Mouse (Mus musculus) liver, embryonic 11.5 days (tissue): ENCODE results near the gene Lmf2. TPM values are rescaled to one million over a fixed set of nuclear protein-coding genes. Genes with fewer than 3 reads are reported as not detected.

Experiments
- ATAC-seq: fragments of 200-750 bp; cut with Nextera tagmentation; replicated peaks from 2 replicates; pipeline ENCODE4 v1.8.0; 2017; ENCODE audit warnings: moderate number of reproducible peaks, mild to moderate bottlenecking, moderate TSS enrichment, moderate library complexity; ENCODE audit not compliant: low FRiP score
- DNase-seq: peaks from one replicate; pipeline ENCODE4 v3.0.0-alpha.2; 2017; ENCODE audit warnings: low spot score
- H3K27ac ChIP-seq: fragments of 300-500 bp; sonication (generic); 2 replicates; pipeline ENCODE4 v1.5.1; 2014; ENCODE audit warnings: mild to moderate bottlenecking, low read depth, low read length, control low read depth
- H3K27me3 ChIP-seq: fragments of 300-500 bp; sonication (generic); replicated peaks from 2 replicates; pipeline ENCODE4 v1.6.1; 2014; ENCODE audit warnings: low read length, mixed read lengths; ENCODE audit not compliant: control insufficient read depth, insufficient read depth
- H3K36me3 ChIP-seq: fragments of 300-500 bp; sonication (generic); 2 replicates; pipeline ENCODE4 v1.6.1; 2014; ENCODE audit warnings: mild to moderate bottlenecking, low read length, moderate library complexity, mixed read lengths; ENCODE audit not compliant: control insufficient read depth, insufficient read depth
- H3K4me1 ChIP-seq: fragments of 300-500 bp; sonication (generic); replicated peaks from 2 replicates; pipeline ENCODE4 v1.6.1; 2014; ENCODE audit warnings: low read length, mixed read lengths; ENCODE audit not compliant: control insufficient read depth, insufficient read depth
- H3K4me2 ChIP-seq: fragments of 300-500 bp; sonication (generic); 2 replicates; pipeline ENCODE4 v1.6.1; 2014; ENCODE audit warnings: mild to moderate bottlenecking, control low read depth, moderate library complexity
- H3K4me3 ChIP-seq: fragments of 300-500 bp; sonication (generic); 2 replicates; pipeline ENCODE4 v1.5.1; 2014; ENCODE audit warnings: low read depth, low read length, control low read depth
- H3K9ac ChIP-seq: fragments of 300-500 bp; sonication (generic); 2 replicates; pipeline ENCODE4 v1.6.1; 2014; ENCODE audit warnings: low read depth, low read length, control low read depth
- H3K9me3 ChIP-seq: fragments of 300-500 bp; sonication (generic); 2 replicates; pipeline ENCODE4 v1.6.1; 2016; ENCODE audit warnings: low read length, inconsistent platforms, mixed read lengths; ENCODE audit not compliant: control insufficient read depth
- WGBS: fragments of 180-500 bp; shearing (Covaris S2); extraction: QIAGEN DNeasy Blood & Tissue Kit; methylation state at CpG from one replicate; pipeline ENCODE4 v1.1.7; 2014; 5-methylcytosine and 5-hydroxymethylcytosine counted together
- polyA plus RNA-seq: library from polyadenylated mRNA; unstranded; fragments of >200 nt; fragmentation: Nextera tagmentation; extraction: Ambion mirVana; gene quantifications from 2 replicates; pipeline ENCODE4 v1.2.1, GENCODE M21; 2014

Lmf2 gene
- polyA plus RNA-seq, 1 experiment from 2014 or later = 44.1 TPM

DNA sequence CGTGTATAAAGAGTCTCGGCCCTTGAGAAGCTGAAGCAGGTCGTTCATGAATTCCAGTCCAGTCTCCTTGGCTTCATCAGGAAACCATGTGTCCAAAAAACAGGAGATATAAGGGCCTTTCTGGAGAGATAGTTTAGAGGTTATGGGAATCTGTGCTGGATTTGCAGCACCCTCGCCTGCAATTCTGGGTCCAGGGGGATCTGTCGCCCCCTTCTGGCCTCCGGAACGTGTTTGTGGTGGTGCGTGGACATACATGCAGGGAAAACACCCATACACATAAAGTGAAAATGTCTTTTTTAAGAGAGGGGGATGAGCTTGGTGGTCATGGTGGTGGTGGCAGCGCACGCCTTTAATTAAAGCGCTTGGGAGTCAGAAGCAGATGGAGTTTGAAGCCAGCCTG is 39.3 kb downstream of the Lmf2 start:
- H3K4me2 ChIP-seq = peak overlapping the region; percentile 88

DNA sequence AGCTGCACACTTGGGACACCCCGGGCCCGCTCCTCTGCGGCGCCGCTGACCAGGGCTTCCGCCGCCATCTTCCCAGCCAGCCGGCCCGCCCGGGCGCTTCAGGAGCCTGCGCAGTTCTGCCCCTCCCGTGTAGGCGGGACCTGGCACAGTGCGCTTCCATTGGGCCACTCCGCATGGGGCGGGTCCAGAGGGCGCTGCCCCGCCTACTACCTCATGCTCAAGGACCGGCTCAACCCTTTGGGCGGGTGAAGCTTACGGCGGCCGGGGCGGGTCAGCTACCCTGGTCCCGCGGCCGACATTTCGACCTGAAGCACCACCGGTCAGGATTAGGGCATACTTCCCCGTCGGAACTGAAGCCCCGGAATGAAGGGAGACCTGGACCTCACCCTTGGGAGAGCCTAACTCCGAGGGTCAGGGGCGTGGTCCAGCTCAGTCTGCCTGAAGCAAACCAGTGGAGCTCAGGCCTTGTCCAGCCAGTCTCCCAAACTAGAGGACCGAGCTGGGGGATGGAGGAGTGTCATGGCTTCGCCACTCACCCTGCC is 40.2 kb downstream of the Lmf2 start, which contains the start of gene Sbf1:
Sbf1 (minus strand) TSS at position 122 of the 542 bp plus-strand sequence.
- WGBS = 1% methylated on average over 37 of the region's 37 CpGs
- Histone ChIP-seq H3K9ac (peak within 1 kb of the TSS; percentile 85), H3K4me1 (peaks cover 17% of the 10 kb centered on the region), H3K4me2 (peak within 1 kb of the TSS; percentile 88), H3K36me3 (no peaks in the 10 kb centered on the region), H3K9me3 (no peaks in the 10 kb centered on the region), H3K27me3 (no peaks in the 10 kb centered on the region), H3K4me3 (peak within 1 kb of the TSS; percentile 98), H3K27ac (peak within 1 kb of the TSS; percentile 45)
- ATAC-seq (peak; percentile 99), DNase-seq (peak; percentile 96)

More for the DNA sequence above, 39.3 kb downstream of the Lmf2 start:
- no peak overlapping the region for H3K9ac ChIP-seq
- ATAC-seq (no peak), DNase-seq (no peak)
- H3K36me3 ChIP-seq = no peaks in the 10 kb centered on the region
- H3K4me1 ChIP-seq = peaks cover 19% of the 10 kb centered on the region
- no peaks in the 10 kb centered on the region for H3K9me3 ChIP-seq
- no peaks in the 10 kb centered on the region for H3K27me3 ChIP-seq
- H3K27ac ChIP-seq = no peak overlapping the region
- H3K4me3 ChIP-seq = no peak overlapping the region
- 67% methylated on average over 11 of the region's 11 CpGs for WGBS

DNA sequence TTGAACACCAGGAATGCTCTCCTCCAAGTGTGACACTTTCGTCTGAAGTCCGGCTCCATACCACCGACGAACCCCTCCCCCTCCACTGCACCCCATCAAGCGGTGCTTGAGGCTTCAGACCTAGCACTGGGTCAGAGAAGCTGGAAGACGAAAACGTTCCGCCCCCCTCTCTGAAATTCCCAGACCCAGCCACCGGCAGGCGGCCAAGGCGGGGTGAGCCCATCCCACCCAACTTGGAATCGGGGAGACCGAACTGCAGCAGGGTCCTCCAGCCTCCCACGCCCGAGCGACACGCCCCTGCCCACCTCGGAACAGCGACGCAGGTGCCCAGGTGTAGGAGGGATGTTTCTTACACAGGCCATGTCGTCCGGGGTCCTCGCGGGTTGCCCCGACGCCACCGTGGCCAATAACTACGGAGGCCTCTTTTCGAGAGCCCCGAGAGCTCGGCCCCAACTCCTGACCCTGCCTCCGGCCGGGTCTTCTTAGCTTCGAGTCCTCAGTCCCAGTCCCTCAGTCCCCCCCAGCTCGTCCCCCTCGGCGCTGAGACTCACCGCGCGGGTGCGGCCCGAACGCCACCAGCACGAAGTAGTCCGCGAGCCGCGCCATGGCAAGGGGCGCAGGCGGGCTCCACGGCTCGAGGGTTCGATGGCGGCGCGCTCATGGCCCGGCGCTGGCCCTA is 40.8 kb downstream of the Lmf2 start:
- Histone ChIP-seq H3K36me3 (no peaks in the 10 kb centered on the region), H3K4me2 (peak overlapping the region; percentile 88), H3K4me3 (peak overlapping the region; percentile 98), H3K27me3 (no peaks in the 10 kb centered on the region), H3K9ac (peak overlapping the region; percentile 85), H3K27ac (peak overlapping the region; percentile 45), H3K4me1 (peaks cover 23% of the 10 kb centered on the region), H3K9me3 (no peaks in the 10 kb centered on the region)
- peak; percentile 16 for ATAC-seq
- WGBS = under 1% methylated on average over 58 of the region's 58 CpGs
- no peak for DNase-seq

DNA sequence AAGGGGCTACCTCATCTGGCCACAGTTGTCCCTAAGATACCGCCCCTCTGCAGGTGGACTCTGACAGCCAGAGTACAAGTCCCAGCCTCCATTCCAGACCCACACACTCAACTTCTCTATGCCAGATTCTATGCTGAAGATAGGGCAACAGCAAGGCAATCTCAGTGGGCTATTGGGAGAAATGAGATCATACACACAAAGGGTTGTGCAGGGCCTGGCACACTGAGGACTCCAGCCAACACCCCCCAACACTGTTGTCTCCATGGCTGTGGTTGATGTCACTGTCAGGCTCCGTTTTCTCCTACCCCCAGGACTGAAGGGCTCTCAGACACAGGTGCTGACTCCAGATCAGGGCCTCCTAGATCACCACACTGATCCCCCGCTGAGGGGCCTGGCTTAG is 41.4 kb downstream of the Lmf2 start:
- WGBS = 31% methylated on average over 3 of the region's 3 CpGs
- Histone ChIP-seq H3K27me3 (no peaks in the 10 kb centered on the region), H3K4me3 (peak overlapping the region; percentile 98), H3K36me3 (no peaks in the 10 kb centered on the region), H3K27ac (no peak overlapping the region), H3K9ac (peak overlapping the region; percentile 85), H3K9me3 (no peaks in the 10 kb centered on the region), H3K4me1 (peaks cover 28% of the 10 kb centered on the region), H3K4me2 (peak overlapping the region; percentile 88)
- DNase-seq (no peak), ATAC-seq (no peak; the same call in 1 of the 2 replicates)

DNA sequence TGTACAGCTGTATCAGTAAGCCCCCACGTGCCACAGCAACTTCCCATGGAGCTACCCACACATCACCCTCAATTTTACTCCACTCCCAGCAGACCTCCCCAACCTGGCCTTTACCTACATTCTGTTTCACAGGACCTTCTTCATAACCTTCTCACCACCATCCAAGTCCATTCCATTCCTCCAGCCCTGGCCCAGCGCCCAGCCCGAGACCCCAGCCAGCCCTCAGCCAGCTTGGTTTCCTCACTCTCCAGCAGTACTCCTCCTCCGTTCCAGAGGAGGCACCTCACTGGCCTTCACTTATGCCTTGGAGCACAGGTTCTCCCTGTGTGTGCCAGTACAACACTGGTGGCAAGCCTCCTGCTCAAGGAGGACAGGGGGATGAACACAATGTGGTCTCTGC is 42.1 kb downstream of the Lmf2 start:
- Histone ChIP-seq H3K4me3 (peak overlapping the region; percentile 98), H3K4me2 (peak overlapping the region; percentile 88), H3K4me1 (peaks cover 32% of the 10 kb centered on the region), H3K27me3 (no peaks in the 10 kb centered on the region), H3K36me3 (no peaks in the 10 kb centered on the region), H3K9ac (peak overlapping the region; percentile 22; the same call in 1 of the 2 replicates), H3K9me3 (no peaks in the 10 kb centered on the region), H3K27ac (no peak overlapping the region)
- ATAC-seq (no peak), DNase-seq (no peak)
- WGBS = 75% methylated on average over 4 of the region's 4 CpGs

DNA sequence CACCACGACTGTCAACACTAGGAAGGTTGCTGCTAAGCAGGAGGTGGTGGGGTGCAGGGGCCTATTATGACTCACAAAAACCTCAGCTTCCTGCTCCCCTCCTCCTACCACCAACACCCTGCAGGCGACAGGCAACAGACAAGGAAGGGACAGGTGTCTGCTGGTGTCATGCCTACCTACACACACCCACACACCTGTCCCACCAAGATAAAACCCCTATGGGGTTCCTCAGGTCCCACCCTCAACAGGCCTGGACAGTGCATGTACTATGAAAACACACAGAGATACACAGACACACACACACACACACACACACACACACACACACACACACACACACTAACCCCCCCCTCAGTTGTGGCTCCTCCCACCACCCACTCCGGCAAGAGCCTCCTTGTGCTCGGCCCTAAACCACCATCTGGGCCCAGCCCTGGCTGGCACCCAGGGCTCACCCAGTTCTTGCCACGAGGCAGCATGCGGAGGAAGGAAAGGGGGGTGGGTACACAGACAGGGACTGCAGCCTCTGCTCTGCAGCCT is 45.4 kb downstream of the Lmf2 start:
- no peaks in the 10 kb centered on the region for H3K27me3 ChIP-seq
- H3K4me2 ChIP-seq = no peak overlapping the region; the same call in 1 of the 2 replicates
- no peak overlapping the region for H3K27ac ChIP-seq
- WGBS = 48% methylated on average over 6 of the region's 6 CpGs
- H3K9me3 ChIP-seq = no peaks in the 10 kb centered on the region
- peaks cover 34% of the 10 kb centered on the region for H3K4me1 ChIP-seq
- ATAC-seq (0 out of 2 replicates have a peak, but pooled peaks have one; percentile 12), DNase-seq (no peak)
- no peak overlapping the region for H3K9ac ChIP-seq
- H3K4me3 ChIP-seq = no peak overlapping the region
- peaks cover 16% of the 10 kb centered on the region for H3K36me3 ChIP-seq

DNA sequence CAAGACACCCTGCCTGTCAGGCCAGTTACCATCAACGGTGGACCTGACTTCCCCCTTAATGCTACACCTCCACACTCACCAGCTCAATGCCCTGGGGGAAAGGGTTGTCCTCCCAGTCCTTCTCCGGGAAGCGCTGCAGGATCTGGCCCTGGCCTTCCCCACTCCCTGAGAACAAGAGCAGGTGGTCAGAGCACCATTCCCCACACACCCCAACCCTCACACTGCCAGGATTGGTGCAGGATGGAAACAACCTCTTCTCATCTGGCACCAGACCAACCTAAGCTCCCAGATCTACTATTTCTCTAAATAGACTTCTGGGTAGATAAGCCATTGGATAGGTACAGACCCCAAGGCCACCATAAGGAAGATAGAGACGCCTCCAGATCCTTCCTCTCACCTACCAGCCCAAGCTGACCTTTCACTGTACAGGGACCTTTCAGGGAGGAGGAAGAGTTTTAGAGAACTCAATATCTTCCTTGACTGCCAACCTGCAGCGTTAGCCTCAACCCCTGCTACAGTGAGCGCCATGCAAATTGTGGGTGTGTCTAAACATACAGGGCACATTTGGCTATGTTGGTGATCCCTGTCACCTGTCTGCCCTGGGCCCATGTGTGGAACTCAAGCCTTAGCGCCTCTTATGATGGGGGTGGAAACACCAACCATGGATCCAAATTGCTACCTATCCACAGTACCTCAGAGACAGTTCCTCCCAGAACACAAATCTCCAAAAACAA is 46.9 kb downstream of the Lmf2 start:
- Histone ChIP-seq H3K4me1 (peaks cover 25% of the 10 kb centered on the region), H3K9me3 (no peaks in the 10 kb centered on the region), H3K4me2 (no peak overlapping the region), H3K4me3 (no peak overlapping the region), H3K36me3 (peaks cover 24% of the 10 kb centered on the region), H3K9ac (no peak overlapping the region), H3K27ac (no peak overlapping the region), H3K27me3 (no peaks in the 10 kb centered on the region)
- DNase-seq = no peak
- ATAC-seq = no peak
- WGBS = 78% methylated on average over 7 of the region's 7 CpGs

DNA sequence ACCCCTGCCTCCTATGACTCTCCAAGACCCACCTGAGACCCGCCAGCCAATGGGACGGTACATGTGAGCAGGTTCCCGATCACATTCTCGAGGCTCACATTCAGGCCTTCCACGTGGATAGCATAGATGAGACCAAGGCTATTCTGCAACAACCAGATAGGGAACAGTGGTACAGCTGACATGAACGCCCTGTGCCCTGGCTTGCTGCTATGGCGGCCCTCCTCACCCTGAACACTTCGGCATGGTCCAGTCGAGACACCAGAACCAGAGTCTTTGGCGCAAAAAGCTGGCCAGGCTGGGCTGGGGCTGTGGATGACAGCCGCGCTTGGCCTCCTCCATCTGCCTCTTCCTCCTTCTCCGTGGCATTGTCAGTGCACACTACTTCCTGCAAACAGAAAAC is 48.0 kb downstream of the Lmf2 start:
- 87% methylated on average over 13 of the region's 13 CpGs for WGBS
- no peak overlapping the region for H3K4me3 ChIP-seq
- H3K9me3 ChIP-seq = no peaks in the 10 kb centered on the region
- H3K27ac ChIP-seq = no peak overlapping the region
- no peak for ATAC-seq
- H3K9ac ChIP-seq = no peak overlapping the region
- peaks cover 31% of the 10 kb centered on the region for H3K36me3 ChIP-seq
- H3K4me1 ChIP-seq = peaks cover 18% of the 10 kb centered on the region
- no peak for DNase-seq
- no peak overlapping the region for H3K4me2 ChIP-seq
- H3K27me3 ChIP-seq = no peaks in the 10 kb centered on the region
